Mouse (Mus musculus): ENCODE measurements around the gene Pde4d.

The Pde4d gene

GRCm38 (mm10) chr13:109694293-109694692 lies 1244.5 kb downstream of the Pde4d start:
- no peak for DNase-seq (ENCODE audit: low spot score)

- no peak for DNase-seq (ENCODE audit: low spot score)
Measured at GRCm38 (mm10) chr13:109695098-109695497, 1245.3 kb downstream of the Pde4d start.

GRCm38 (mm10) chr13:109706141-109706540 lies 1256.4 kb downstream of the Pde4d start:
- no peak for DNase-seq (ENCODE audit: low spot score)

- no peak for DNase-seq (ENCODE audit: low spot score)
Measured at GRCm38 (mm10) chr13:109706579-109706978, 1256.8 kb downstream of the Pde4d start.

GRCm38 (mm10) chr13:109707154-109707553 lies 1257.4 kb downstream of the Pde4d start:
- DNase-seq (ENCODE audit: low spot score), result no peak

GRCm38 (mm10) chr13:109708326-109708725 lies 1258.6 kb downstream of the Pde4d start:
- no peak for DNase-seq (ENCODE audit: low spot score)

- no peak for DNase-seq (ENCODE audit: low spot score)
Measured at GRCm38 (mm10) chr13:109714581-109714980, 1264.8 kb downstream of the Pde4d start.

GRCm38 (mm10) chr13:109715321-109715720 lies 1265.6 kb downstream of the Pde4d start:
- no peak for DNase-seq (ENCODE audit: low spot score)

GRCm38 (mm10) chr13:109720127-109720713 lies 1270.5 kb downstream of the Pde4d start:
- DNase-seq (ENCODE audit: low spot score), result no peak

GRCm38 (mm10) chr13:109722237-109723119 lies 1272.7 kb downstream of the Pde4d start:
- no peak for DNase-seq (ENCODE audit: low spot score)

GRCm38 (mm10) chr13:109727346-109727745 lies 1277.6 kb downstream of the Pde4d start:
- DNase-seq (ENCODE audit: low spot score), result no peak

GRCm38 (mm10) chr13:109729612-109730011 lies 1279.9 kb downstream of the Pde4d start:
- DNase-seq (ENCODE audit: low spot score), result no peak

- DNase-seq (ENCODE audit: low spot score), result no peak
Measured at GRCm38 (mm10) chr13:109732655-109733376, 1283.1 kb downstream of the Pde4d start.

GRCm38 (mm10) chr13:109736290-109737078 lies 1286.7 kb downstream of the Pde4d start:
- no peak for DNase-seq (ENCODE audit: low spot score)

GRCm38 (mm10) chr13:109746492-109746891 lies 1296.7 kb downstream of the Pde4d start:
- DNase-seq (ENCODE audit: low spot score), result no peak

- DNase-seq (ENCODE audit: low spot score), result no peak
Measured at GRCm38 (mm10) chr13:109752236-109752863, 1302.6 kb downstream of the Pde4d start.

- no peak for DNase-seq (ENCODE audit: low spot score)
Measured at GRCm38 (mm10) chr13:109756854-109757253, 1307.1 kb downstream of the Pde4d start.

GRCm38 (mm10) chr13:109759201-109759600 lies 1309.5 kb downstream of the Pde4d start:
- DNase-seq (ENCODE audit: low spot score), result no peak

GRCm38 (mm10) chr13:109761081-109761480 lies 1311.3 kb downstream of the Pde4d start:
- DNase-seq (ENCODE audit: low spot score), result no peak

GRCm38 (mm10) chr13:109774791-109775190 lies 1325.0 kb downstream of the Pde4d start:
- DNase-seq (ENCODE audit: low spot score), result no peak

- no peak for DNase-seq (ENCODE audit: low spot score)
Measured at GRCm38 (mm10) chr13:109775197-109775596, 1325.4 kb downstream of the Pde4d start.

Data from layer of hippocampus, adult 9-10 months (tissue).